Mouse (Mus musculus): Measurements from ENCODE around the gene Ttc28. TPM values are rescaled to one million over a fixed set of nuclear protein-coding genes. Genes with fewer than 3 reads are reported as not detected.

The Ttc28 gene
- polyA plus RNA-seq, 1 experiment = 7.4 TPM

GRCm38 (mm10) chr5:111122332-111123049 lies 242.9 kb downstream of the Ttc28 start:
- Histone ChIP-seq H3K4me3 (replicated peaks; ENCODE audit: control insufficient read depth, low read depth, low read length) (no peak overlapping the region), H3K4me1 (ENCODE audit: control insufficient read depth, insufficient read depth, low read length) (no peaks in the 10 kb centered on the region), H3K27ac (ENCODE audit: control insufficient read depth, insufficient read depth, low read depth, low read length, poor library complexity) (no peak overlapping the region)
- TF ChIP-seq CTCF (IDR thresholded peaks at IDR 0.05; ENCODE audit: control insufficient read depth, insufficient read depth, low read length) (no peak), POLR2A (IDR thresholded peaks at IDR 0.05; ENCODE audit: borderline replicate concordance, control insufficient read depth, low read depth, low read length) (no peak)
- 85% methylated on average over 9 of the region's 9 CpGs for WGBS

- Histone ChIP-seq H3K4me1 (ENCODE audit: control insufficient read depth, insufficient read depth, low read length) (no peaks in the 10 kb centered on the region), H3K27ac (ENCODE audit: control insufficient read depth, insufficient read depth, low read depth, low read length, poor library complexity) (no peak overlapping the region), H3K4me3 (replicated peaks; ENCODE audit: control insufficient read depth, low read depth, low read length) (no peak overlapping the region)
- 75% methylated on average over 12 of the region's 12 CpGs for WGBS
- no peak for TF ChIP-seq POLR2A (IDR thresholded peaks at IDR 0.05; ENCODE audit: borderline replicate concordance, control insufficient read depth, low read depth, low read length)
- no peak for TF ChIP-seq CTCF (IDR thresholded peaks at IDR 0.05; ENCODE audit: control insufficient read depth, insufficient read depth, low read length)
Measured at GRCm38 (mm10) chr5:111123050-111123746, 243.6 kb downstream of the Ttc28 start.

GRCm38 (mm10) chr5:111124620-111125200 lies 245.1 kb downstream of the Ttc28 start:
- TF ChIP-seq CTCF (IDR thresholded peaks at IDR 0.05; ENCODE audit: control insufficient read depth, insufficient read depth, low read length) = no peak
- no peak for TF ChIP-seq POLR2A (IDR thresholded peaks at IDR 0.05; ENCODE audit: borderline replicate concordance, control insufficient read depth, low read depth, low read length)
- Histone ChIP-seq H3K4me3 (replicated peaks; ENCODE audit: control insufficient read depth, low read depth, low read length) (no peak overlapping the region), H3K27ac (ENCODE audit: control insufficient read depth, insufficient read depth, low read depth, low read length, poor library complexity) (no peak overlapping the region), H3K4me1 (ENCODE audit: control insufficient read depth, insufficient read depth, low read length) (no peaks in the 10 kb centered on the region)
- WGBS = 43% methylated on average over 7 of the region's 7 CpGs

- no peak overlapping the region for H3K27ac ChIP-seq (ENCODE audit: control insufficient read depth, insufficient read depth, low read depth, low read length, poor library complexity)
- 86% methylated on average over 12 of the region's 12 CpGs for WGBS
- H3K4me3 ChIP-seq (replicated peaks; ENCODE audit: control insufficient read depth, low read depth, low read length) = no peak overlapping the region
- no peak for TF ChIP-seq CTCF (IDR thresholded peaks at IDR 0.05; ENCODE audit: control insufficient read depth, insufficient read depth, low read length)
- TF ChIP-seq POLR2A (IDR thresholded peaks at IDR 0.05; ENCODE audit: borderline replicate concordance, control insufficient read depth, low read depth, low read length) = no peak
- H3K4me1 ChIP-seq (ENCODE audit: control insufficient read depth, insufficient read depth, low read length) = no peaks in the 10 kb centered on the region
Measured at GRCm38 (mm10) chr5:111125746-111126145, 246.1 kb downstream of the Ttc28 start.

GRCm38 (mm10) chr5:111127786-111128185 lies 248.2 kb downstream of the Ttc28 start:
- H3K4me1 ChIP-seq (ENCODE audit: control insufficient read depth, insufficient read depth, low read length) = no peaks in the 10 kb centered on the region
- WGBS = 78% methylated on average over 5 of the region's 5 CpGs
- no peak for TF ChIP-seq POLR2A (IDR thresholded peaks at IDR 0.05; ENCODE audit: borderline replicate concordance, control insufficient read depth, low read depth, low read length)
- TF ChIP-seq CTCF (IDR thresholded peaks at IDR 0.05; ENCODE audit: control insufficient read depth, insufficient read depth, low read length) = no peak

GRCm38 (mm10) chr5:111130121-111130520 lies 250.5 kb downstream of the Ttc28 start:
- WGBS = 92% methylated on average over 8 of the region's 8 CpGs
- Histone ChIP-seq H3K4me3 (replicated peaks; ENCODE audit: control insufficient read depth, low read depth, low read length) (no peak overlapping the region), H3K27ac (ENCODE audit: control insufficient read depth, insufficient read depth, low read depth, low read length, poor library complexity) (no peak overlapping the region), H3K4me1 (ENCODE audit: control insufficient read depth, insufficient read depth, low read length) (no peaks in the 10 kb centered on the region; the same call in 1 of the 2 replicates)
- no peak for TF ChIP-seq POLR2A (IDR thresholded peaks at IDR 0.05; ENCODE audit: borderline replicate concordance, control insufficient read depth, low read depth, low read length)
- no peak for TF ChIP-seq CTCF (IDR thresholded peaks at IDR 0.05; ENCODE audit: control insufficient read depth, insufficient read depth, low read length)

More at GRCm38 (mm10) chr5:111127786-111128185, 248.2 kb downstream of the Ttc28 start:
- H3K27ac ChIP-seq (ENCODE audit: control insufficient read depth, insufficient read depth, low read depth, low read length, poor library complexity) = no peak overlapping the region
- no peak overlapping the region for H3K4me3 ChIP-seq (replicated peaks; ENCODE audit: control insufficient read depth, low read depth, low read length)

GRCm38 (mm10) chr5:111131561-111131960 lies 252.0 kb downstream of the Ttc28 start:
- H3K27ac ChIP-seq (ENCODE audit: control insufficient read depth, insufficient read depth, low read depth, low read length, poor library complexity) = no peak overlapping the region
- no peak overlapping the region for H3K4me3 ChIP-seq (replicated peaks; ENCODE audit: control insufficient read depth, low read depth, low read length)
- H3K4me1 ChIP-seq (ENCODE audit: control insufficient read depth, insufficient read depth, low read length) = no peaks in the 10 kb centered on the region; the same call in 1 of the 2 replicates
- TF ChIP-seq CTCF (IDR thresholded peaks at IDR 0.05; ENCODE audit: control insufficient read depth, insufficient read depth, low read length) (no peak), POLR2A (IDR thresholded peaks at IDR 0.05; ENCODE audit: borderline replicate concordance, control insufficient read depth, low read depth, low read length) (no peak)
- WGBS = 91% methylated on average over 18 of the region's 18 CpGs

GRCm38 (mm10) chr5:111133150-111133549 lies 253.5 kb downstream of the Ttc28 start:
- no peak overlapping the region for H3K4me3 ChIP-seq (replicated peaks; ENCODE audit: control insufficient read depth, low read depth, low read length)
- no peaks in the 10 kb centered on the region; the same call in 1 of the 2 replicates for H3K4me1 ChIP-seq (ENCODE audit: control insufficient read depth, insufficient read depth, low read length)
- TF ChIP-seq POLR2A (IDR thresholded peaks at IDR 0.05; ENCODE audit: borderline replicate concordance, control insufficient read depth, low read depth, low read length) = no peak
- WGBS = 45% methylated on average over 5 of the region's 5 CpGs
- H3K27ac ChIP-seq (ENCODE audit: control insufficient read depth, insufficient read depth, low read depth, low read length, poor library complexity) = no peak overlapping the region
